Comparison of ENCODE assay signal across 23 mouse cellular contexts in genomic region chr9:43178172-43178571, GRCm38 (mm10). TPM values are rescaled to one million over a fixed set of nuclear protein-coding genes. Genes with fewer than 3 reads are reported as not detected.
DNase-seq lines count a peak whose midpoint lies in the region; ATAC-seq and TF ChIP-seq lines count a peak whose summit lies in the region.
"Had no signal": no experiment of that assay in that cellular context is flagged by ENCODE, and none has a peak within 500 bp of the region (broad histone marks: within the 10 kb centered on the region; RNA-seq: fewer than 3 reads in every experiment).

No protein-coding gene starts in this region.

- ATAC-seq in kidney, embryonic 15.5 days (replicated peaks; ENCODE audit: low FRiP score): no peak
- no peak for ATAC-seq in midbrain, postnatal 0 days (ENCODE audit: low FRiP score)
- ATAC-seq in midbrain, embryonic 15.5 days (replicated peaks): no peak
- ATAC-seq: activated CD4-positive, CD25-positive, alpha-beta regulatory T cell, adult 4 months; hindbrain, embryonic 16.5 days had no signal

- H3K4me3 ChIP-seq in gastrocnemius, adult 2 months: no peak overlapping the region
- H3K4me3 ChIP-seq in kidney, embryonic 15.5 days (replicated peaks): no peak overlapping the region
- no peak overlapping the region for H3K4me3 ChIP-seq in midbrain, postnatal 0 days (ENCODE audit: low read depth, low read length)
- no peak overlapping the region for H3K4me3 ChIP-seq in midbrain, embryonic 15.5 days
- H3K4me3 ChIP-seq: embryonic facial prominence, embryonic 15.5 days; heart, embryonic 13.5 days; limb, embryonic 10.5 days; neural tube, embryonic 12.5 days had no signal

- H3K27me3 ChIP-seq in kidney, embryonic 15.5 days: no peaks in the 10 kb centered on the region
- H3K27me3 ChIP-seq in midbrain, postnatal 0 days (ENCODE audit: insufficient read depth, low read length): no peaks in the 10 kb centered on the region
- H3K27me3 ChIP-seq in midbrain, embryonic 15.5 days (replicated peaks): no peaks in the 10 kb centered on the region
- H3K27me3 ChIP-seq: embryonic facial prominence, embryonic 15.5 days; neural tube, embryonic 12.5 days had no signal

- intact Hi-C loops in gastrocnemius, adult 2 months (cut with DNase I): no loop called here
- intact Hi-C loops in gastrocnemius, postnatal 14 days (cut with DNase I; ENCODE audit: low total_unique reads): no loop called here

- no peak overlapping the region for H3K9ac ChIP-seq in kidney, embryonic 15.5 days
- no peak overlapping the region for H3K9ac ChIP-seq in midbrain, postnatal 0 days (replicated peaks; ENCODE audit: low read length, poor library complexity, severe bottlenecking)
- no peak overlapping the region for H3K9ac ChIP-seq in midbrain, embryonic 15.5 days
- H3K9ac ChIP-seq: embryonic facial prominence, embryonic 15.5 days; heart, embryonic 13.5 days; neural tube, embryonic 12.5 days had no signal

- 61% methylated on average over 7 of the region's 7 CpGs for WGBS in kidney, embryonic 15.5 days
- WGBS in midbrain, postnatal 0 days: 59% methylated on average over 7 of the region's 7 CpGs
- WGBS in midbrain, embryonic 15.5 days: 63% methylated on average over 7 of the region's 7 CpGs

- H3K36me3 ChIP-seq in kidney, embryonic 15.5 days: no peaks in the 10 kb centered on the region
- H3K36me3 ChIP-seq in midbrain, postnatal 0 days (ENCODE audit: insufficient read depth, low read length): no peaks in the 10 kb centered on the region
- no peaks in the 10 kb centered on the region for H3K36me3 ChIP-seq in midbrain, embryonic 15.5 days (replicated peaks)
- H3K36me3 ChIP-seq: embryonic facial prominence, embryonic 15.5 days; heart, embryonic 13.5 days; limb, embryonic 10.5 days; neural tube, embryonic 12.5 days had no signal

- H3K9me3 ChIP-seq in kidney, embryonic 15.5 days (replicated peaks): no peaks in the 10 kb centered on the region
- H3K9me3 ChIP-seq in midbrain, postnatal 0 days (ENCODE audit: low read length): no peaks in the 10 kb centered on the region
- no peaks in the 10 kb centered on the region for H3K9me3 ChIP-seq in midbrain, embryonic 15.5 days
- H3K9me3 ChIP-seq: embryonic facial prominence, embryonic 15.5 days; heart, embryonic 13.5 days; limb, embryonic 10.5 days; neural tube, embryonic 12.5 days had no signal

- peak; percentile 3; the same call in 1 of the 2 replicates for TF ChIP-seq CTCF in gastrocnemius, adult 2 months (IDR thresholded peaks at IDR 0.05)
- TF ChIP-seq CTCF in midbrain, postnatal 0 days (IDR thresholded peaks at IDR 0.05): peak; percentile 34

- DNase-seq in gastrocnemius, adult 2 months: no peak
- DNase-seq in gastrocnemius, postnatal 14 days: no peak
- peak; percentile 8 for DNase-seq in kidney, postnatal 14 days
- DNase-seq in midbrain, postnatal 0 days (ENCODE audit: low spot score): no peak
- no peak for DNase-seq in urinary bladder, postnatal 14 days (ENCODE audit: low spot score)
- DNase-seq: adrenal gland, postnatal 10 days; cerebellum, adult 9-11 months; heart, postnatal 4 days; kidney, adult 2 months; lung, adult 2 months; right cerebral cortex, adult 18-20 months; thymus, postnatal 14 days had no signal

- H3K27ac ChIP-seq in gastrocnemius, adult 2 months: no peak overlapping the region
- no peak overlapping the region for H3K27ac ChIP-seq in kidney, embryonic 15.5 days
- no peak overlapping the region for H3K27ac ChIP-seq in midbrain, postnatal 0 days (ENCODE audit: low read depth, low read length)
- no peak overlapping the region for H3K27ac ChIP-seq in midbrain, embryonic 15.5 days
- H3K27ac ChIP-seq: embryonic facial prominence, embryonic 15.5 days; heart, embryonic 13.5 days; limb, embryonic 10.5 days; neural tube, embryonic 12.5 days had no signal

- no peak overlapping the region for H3K4me2 ChIP-seq in kidney, embryonic 15.5 days
- H3K4me2 ChIP-seq in midbrain, postnatal 0 days (ENCODE audit: low read depth, low read length, poor library complexity, severe bottlenecking): no peak overlapping the region
- H3K4me2 ChIP-seq in midbrain, embryonic 15.5 days: no peak overlapping the region
- H3K4me2 ChIP-seq: embryonic facial prominence, embryonic 15.5 days; heart, embryonic 13.5 days; midbrain, embryonic 11.5 days; neural tube, embryonic 12.5 days had no signal

- peaks cover 7% of the 10 kb centered on the region for H3K4me1 ChIP-seq in kidney, embryonic 15.5 days
- H3K4me1 ChIP-seq in midbrain, postnatal 0 days (ENCODE audit: insufficient read depth, low read length): no peaks in the 10 kb centered on the region
- H3K4me1 ChIP-seq in midbrain, embryonic 15.5 days: no peaks in the 10 kb centered on the region

RNA-seq across cellular contexts. Expression of gene Pou2f3, which starts 32.0 kb away (rescaled TPM):
- total RNA-seq in gastrocnemius, adult 2 months (2021): under 1 TPM; 0.11 to 0.15 TPM
- total RNA-seq in gastrocnemius, postnatal 14 days (2021): under 1 TPM in 1 of 2 experiments, not detected in 1; 0.11 TPM
- 0.17 TPM in 1 of 2 replicates, not detected in the other for polyA plus RNA-seq in kidney, embryonic 15.5 days (2015; fragmentation: Nextera tagmentation; extraction: Ambion mirVana)
- 0.16 TPM in 1 of 2 replicates, not detected in the other for total RNA-seq in midbrain, postnatal 0 days (2014; rRNA removed)
- polyA plus RNA-seq in midbrain, postnatal 0 days (2015; fragmentation: Nextera tagmentation; extraction: Ambion mirVana): not detected in 2 replicates
- 0.08 and 0.14 TPM in 2 replicates for polyA plus RNA-seq in midbrain, embryonic 15.5 days (2015; fragmentation: Nextera tagmentation; extraction: Ambion mirVana)
- total RNA-seq: adrenal gland, postnatal 10 days; granulocyte monocyte progenitor cell, adult 5-6 weeks; liver, adult 2 months had no signal
- polyA plus RNA-seq: activated CD4-positive, CD25-positive, alpha-beta regulatory T cell, adult 4 months; heart, embryonic 13.5 days; liver, adult 2 months; midbrain, embryonic 11.5 days; neural tube, embryonic 12.5 days had no signal
